ENCODE assay signal across 17 mouse cellular contexts in the genomic region with DNA sequence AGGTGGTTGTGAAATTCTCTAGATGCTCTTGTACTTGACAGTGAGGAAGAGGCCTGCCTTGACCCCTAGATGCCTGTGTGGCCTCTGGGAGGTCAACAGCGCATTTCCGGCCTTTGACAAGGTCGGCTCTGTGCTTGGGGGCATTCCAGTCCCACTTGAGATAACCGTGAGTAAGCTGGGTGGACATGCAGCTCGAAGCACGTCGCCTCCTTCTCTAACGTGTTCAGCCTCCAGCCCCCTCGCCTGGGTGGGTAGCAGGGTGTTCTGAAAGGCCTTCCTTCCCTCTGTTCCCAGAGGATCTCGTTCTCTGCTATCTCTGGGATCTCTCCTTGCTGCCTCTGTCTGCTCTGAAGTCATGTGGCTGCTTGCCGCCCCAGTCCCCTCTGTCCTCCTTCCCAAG.
DNase-seq lines count a peak whose midpoint lies in the region; ATAC-seq and TF ChIP-seq lines count a peak whose summit lies in the region.
"Had no signal": no experiment of that assay in that cellular context is flagged by ENCODE, and none has a peak within 500 bp of the region (broad histone marks: within the 10 kb centered on the region; RNA-seq: fewer than 3 reads in every experiment).

No protein-coding gene starts in this region.

- 68% methylated on average over 11 of the region's 11 CpGs for WGBS in kidney, embryonic 16.5 days
- WGBS in heart, postnatal 0 days = 14% methylated on average over 11 of the region's 11 CpGs

- no peak overlapping the region for H3K9ac ChIP-seq in kidney, embryonic 16.5 days (replicated peaks; ENCODE audit: low read length)
- peak overlapping the region; percentile 32; the same call in 1 of the 2 replicates for H3K9ac ChIP-seq in heart, postnatal 0 days (replicated peaks; ENCODE audit: low read depth, low read length)
- H3K9ac ChIP-seq: embryonic facial prominence, embryonic 12.5 days; hindbrain, embryonic 15.5 days; liver, embryonic 13.5 days; lung, embryonic 15.5 days; stomach, embryonic 15.5 days had no signal

- H3K36me3 ChIP-seq in kidney, embryonic 16.5 days (ENCODE audit: insufficient read depth, low read length) = no peaks in the 10 kb centered on the region
- H3K36me3 ChIP-seq in heart, postnatal 0 days (replicated peaks; ENCODE audit: control insufficient read depth, insufficient read depth, low read length) = no peaks in the 10 kb centered on the region
- H3K36me3 ChIP-seq: embryonic facial prominence, embryonic 12.5 days; hindbrain, embryonic 15.5 days; liver, embryonic 13.5 days; lung, embryonic 15.5 days; stomach, embryonic 15.5 days had no signal

- peaks cover 20% of the 10 kb centered on the region for H3K4me1 ChIP-seq in kidney, embryonic 16.5 days (ENCODE audit: insufficient read depth, low read length)
- peaks cover 38% of the 10 kb centered on the region for H3K4me1 ChIP-seq in heart, postnatal 0 days (ENCODE audit: control insufficient read depth, insufficient read depth)
- H3K4me1 ChIP-seq: embryonic facial prominence, embryonic 12.5 days; hindbrain, embryonic 15.5 days had no signal

- no peak overlapping the region for H3K4me3 ChIP-seq in kidney, embryonic 16.5 days (ENCODE audit: low read length)
- no peak overlapping the region for H3K4me3 ChIP-seq in heart, postnatal 0 days (ENCODE audit: low read depth, low read length)
- H3K4me3 ChIP-seq: embryonic facial prominence, embryonic 12.5 days; hindbrain, embryonic 15.5 days; liver, embryonic 13.5 days; lung, embryonic 15.5 days; megakaryocyte, embryonic 14.5 days; stomach, embryonic 15.5 days had no signal

- no peak for TF ChIP-seq EP300 in heart, postnatal 0 days (IDR thresholded peaks at IDR 0.05; ENCODE audit: low read depth)

- no peak for ATAC-seq in kidney, embryonic 16.5 days (ENCODE audit: low FRiP score, low TSS enrichment)
- ATAC-seq in heart, postnatal 0 days (ENCODE audit: insufficient read depth, low read depth) = peak; percentile 42; the same call in 1 of the 2 replicates
- ATAC-seq: forebrain, embryonic 16.5 days had no signal

- TF ChIP-seq CTCF in heart, postnatal 0 days (IDR thresholded peaks at IDR 0.05; ENCODE audit: low read depth) = no peak

- H3K27me3 ChIP-seq in kidney, embryonic 16.5 days (ENCODE audit: insufficient read depth, low read length) = no peaks in the 10 kb centered on the region
- no peaks in the 10 kb centered on the region for H3K27me3 ChIP-seq in heart, postnatal 0 days (ENCODE audit: control insufficient read depth, insufficient read depth, low read length)
- H3K27me3 ChIP-seq: embryonic facial prominence, embryonic 12.5 days; hindbrain, embryonic 15.5 days; liver, embryonic 13.5 days; lung, embryonic 15.5 days; stomach, embryonic 15.5 days had no signal

- H3K4me2 ChIP-seq in kidney, embryonic 16.5 days (replicated peaks; ENCODE audit: low read depth, low read length) = no peak overlapping the region
- no peak overlapping the region for H3K4me2 ChIP-seq in heart, postnatal 0 days (ENCODE audit: low read depth, low read length)
- H3K4me2 ChIP-seq: embryonic facial prominence, embryonic 12.5 days; hindbrain, embryonic 15.5 days; liver, embryonic 13.5 days; lung, embryonic 15.5 days; stomach, embryonic 15.5 days had no signal

- peak overlapping the region; percentile 76 for H3K27ac ChIP-seq in kidney, embryonic 16.5 days (ENCODE audit: low read length)
- H3K27ac ChIP-seq in heart, postnatal 0 days (ENCODE audit: low read depth) = peak overlapping the region; percentile 75
- H3K27ac ChIP-seq: embryonic facial prominence, embryonic 12.5 days; hindbrain, embryonic 15.5 days; liver, embryonic 13.5 days; lung, embryonic 15.5 days; stomach, embryonic 15.5 days had no signal

- H3K9me3 ChIP-seq in kidney, embryonic 16.5 days (ENCODE audit: low read length) = no peaks in the 10 kb centered on the region
- no peaks in the 10 kb centered on the region for H3K9me3 ChIP-seq in heart, postnatal 0 days (replicated peaks; ENCODE audit: control insufficient read depth, low read length)
- H3K9me3 ChIP-seq: embryonic facial prominence, embryonic 12.5 days; hindbrain, embryonic 15.5 days; liver, embryonic 13.5 days; lung, embryonic 15.5 days; stomach, embryonic 15.5 days had no signal

- peak; percentile 41 for DNase-seq in adrenal gland, postnatal 14 days
- no peak for DNase-seq in adrenal gland, postnatal 36 days
- DNase-seq in kidney, postnatal 36 days = no peak
- peak; percentile 8 for DNase-seq in 3134 (ENCODE audit: extremely low read depth, insufficient read length, low spot score)
- peak; percentile 39 for DNase-seq in heart, postnatal 0 days (ENCODE audit: low spot score)
- no peak for DNase-seq in MN1 (ENCODE audit: low spot score)
- DNase-seq: cerebellum, adult 9-10 months; layer of hippocampus, postnatal 36 days; liver, embryonic 13.5 days; spleen, adult 18-20 months had no signal

Comparison
In these comparisons a context has a peak if more than half of its experiments do, and no peak if none do; other contexts are left out.
1. DNase-seq: peak in adrenal gland, postnatal 14 days (single experiment), 3134 (single experiment) and heart, postnatal 0 days (single experiment); none in adrenal gland, postnatal 36 days (0 of 2), kidney, postnatal 36 days (0 of 2) and MN1 (single experiment).